Mouse (Mus musculus) myocyte (in vitro differentiated cells): ENCODE data around the gene Kcnab1.

Experiments
- CEBPB ChIP-seq: IDR thresholded peaks from 2 replicates; pipeline ENCODE4 v1.6.1; 2011; ENCODE audit warnings: mild to moderate bottlenecking, moderate library complexity; ENCODE audit not compliant: poor library complexity, insufficient read depth, severe bottlenecking
- E2F4 ChIP-seq: IDR thresholded peaks from one replicate; pipeline ENCODE4 v1.6.1; 2011; ENCODE audit warnings: mild to moderate bottlenecking, control low read depth, moderate library complexity; ENCODE audit not compliant: insufficient read depth
- MAX ChIP-seq: IDR thresholded peaks from one replicate; pipeline ENCODE4 v1.6.1; 2011; ENCODE audit warnings: low read depth, mild to moderate bottlenecking, control low read depth
- MYOD1 ChIP-seq, 3 experiments: IDR thresholded peaks; one replicate each; pipeline ENCODE4 v1.6.1; 2011; ENCODE audit warnings: control low read depth in 2 of 3, low read depth in 2 of 3, mild to moderate bottlenecking in 2 of 3, moderate library complexity in 1 of 3; ENCODE audit not compliant: insufficient read length in 2 of 3, control insufficient read depth in 1 of 3
- MYOG ChIP-seq, 3 experiments: IDR thresholded peaks; one replicate each; pipeline ENCODE4 v1.6.1; 2011; ENCODE audit warnings: control low read depth in 2 of 3, low read depth in 2 of 3, mild to moderate bottlenecking in 2 of 3; ENCODE audit not compliant: insufficient read length in 2 of 3, control insufficient read depth in 1 of 3, insufficient read depth in 1 of 3
- POLR2A ChIP-seq: IDR thresholded peaks from one replicate; pipeline ENCODE4 v1.6.1; 2011; ENCODE audit warnings: low read depth, mild to moderate bottlenecking, control low read depth, moderate library complexity; ENCODE audit not compliant: insufficient read length
- POLR2AphosphoS2 ChIP-seq: IDR thresholded peaks from one replicate; pipeline ENCODE4 v1.6.1; 2011; ENCODE audit warnings: low read depth, control low read depth; ENCODE audit not compliant: insufficient read length
- REST ChIP-seq: IDR thresholded peaks from one replicate; pipeline ENCODE4 v1.6.1; 2011; ENCODE audit warnings: mild to moderate bottlenecking, control low read depth, moderate library complexity; ENCODE audit not compliant: insufficient read depth, insufficient read length
- SRF ChIP-seq: IDR thresholded peaks from one replicate; pipeline ENCODE4 v1.6.1; 2011; ENCODE audit warnings: low read depth; ENCODE audit not compliant: control insufficient read depth, insufficient read length
- TCF12 ChIP-seq: IDR thresholded peaks from one replicate; pipeline ENCODE4 v1.6.1; 2011; ENCODE audit warnings: mild to moderate bottlenecking, control low read depth; ENCODE audit not compliant: poor library complexity, insufficient read depth, severe bottlenecking
- TCF3 ChIP-seq: IDR thresholded peaks from one replicate; pipeline ENCODE4 v1.6.1; 2011; ENCODE audit warnings: low read depth, control low read depth; ENCODE audit not compliant: insufficient read length
- USF1 ChIP-seq: IDR thresholded peaks from one replicate; pipeline ENCODE4 v1.6.1; 2011; ENCODE audit warnings: low read depth, mild to moderate bottlenecking, control low read depth, moderate library complexity

GRCm38 (mm10) chr3:65134931-65135330 lies 25.7 kb downstream of the Kcnab1 start:
- TF ChIP-seq E2F4: no peak
- no peak for TF ChIP-seq POLR2A
- TF ChIP-seq CEBPB: no peak
- TF ChIP-seq TCF12: no peak
- TF ChIP-seq USF1: no peak
- TF ChIP-seq MYOD1 (IDR thresholded peaks at IDR 0.05; ENCODE audit: control insufficient read depth in 1 of 3, insufficient read length in 2 of 3, low read depth in 2 of 3): no peak
- no peak for TF ChIP-seq MAX
- TF ChIP-seq MYOG (IDR thresholded peaks at IDR 0.05; ENCODE audit: control insufficient read depth in 1 of 3, insufficient read depth in 1 of 3, insufficient read length in 2 of 3, low read depth in 2 of 3): no peak
- no peak for TF ChIP-seq SRF
- TF ChIP-seq POLR2AphosphoS2: no peak
- TF ChIP-seq TCF3: no peak
- no peak for TF ChIP-seq REST
